Mouse (Mus musculus) frontal cortex, postnatal 10 days (tissue): ENCODE measurements at regions not wholly inside any gene's neighbourhood (a gene's known extent, or its start where the extent isn't known, plus 50 kb on each side); places are given as distances from the start of the nearest gene placed in this dataset.

Experiments used
- DNase-seq, 2 experiments: peaks; one replicate each; pipeline ENCODE4 v3.0.0; 2022; ENCODE audit warnings: low spot score in 2 of 2, mixed read lengths in 1 of 2

DNA sequence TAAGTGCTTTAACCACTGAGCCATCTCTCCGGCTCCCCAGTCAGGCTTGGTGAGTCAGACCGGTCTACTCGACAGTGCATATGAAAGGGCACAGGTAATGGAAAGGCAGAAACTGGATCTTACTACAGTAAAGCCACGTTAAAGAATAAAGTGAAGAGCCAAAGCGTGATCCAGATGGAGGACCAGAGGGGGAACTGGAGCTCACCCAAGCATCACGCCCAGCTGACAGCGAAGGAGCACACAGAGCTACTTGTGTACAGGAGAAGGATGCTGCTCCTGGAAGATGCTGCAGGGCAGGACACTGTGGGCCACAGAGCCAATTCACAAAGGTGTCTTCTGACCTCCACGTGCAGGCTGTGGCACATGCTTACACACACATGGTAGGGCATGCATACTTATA, 96.7 kb upstream of the Ppp1r26 start:
- no peak for DNase-seq

DNA sequence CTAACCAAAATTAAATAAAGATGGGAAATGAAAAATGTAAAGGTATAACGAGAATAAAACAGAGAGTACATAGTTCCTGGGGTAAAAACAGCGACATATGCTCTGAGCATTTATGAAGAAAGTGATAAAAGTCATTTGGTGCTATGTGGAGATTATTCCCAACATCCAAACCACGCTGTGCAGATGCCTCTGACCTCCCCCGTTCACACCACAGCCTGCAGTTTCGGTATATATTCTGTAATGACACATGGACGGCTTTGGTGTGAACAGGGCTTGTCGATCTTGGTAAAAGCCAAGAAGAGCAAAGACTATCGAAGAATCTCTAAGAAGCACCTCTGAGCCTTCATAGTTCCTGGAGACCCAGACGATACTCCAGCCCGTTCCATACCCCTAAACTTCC, 95.2 kb upstream of the Ppp1r26 start:
- DNase-seq, result no peak

DNA sequence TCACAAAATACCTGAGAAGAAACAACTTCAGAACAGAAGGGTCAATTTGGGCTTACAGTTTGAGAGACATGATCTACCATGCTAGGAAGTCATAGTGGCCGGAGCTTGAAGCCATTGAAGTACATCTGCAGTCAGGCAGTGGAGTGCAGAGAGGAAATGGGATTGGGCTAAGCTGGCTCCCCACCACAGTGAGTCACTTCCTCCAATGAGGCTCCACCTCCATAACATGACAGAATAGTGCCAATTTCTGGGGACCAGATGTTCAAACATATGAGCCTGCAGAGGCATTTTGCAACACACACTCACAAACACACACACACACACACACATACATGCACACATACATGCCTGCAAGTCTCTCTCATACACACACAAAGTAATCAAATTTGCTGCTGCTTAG, 93.7 kb upstream of the Ppp1r26 start:
- DNase-seq, result no peak

DNA sequence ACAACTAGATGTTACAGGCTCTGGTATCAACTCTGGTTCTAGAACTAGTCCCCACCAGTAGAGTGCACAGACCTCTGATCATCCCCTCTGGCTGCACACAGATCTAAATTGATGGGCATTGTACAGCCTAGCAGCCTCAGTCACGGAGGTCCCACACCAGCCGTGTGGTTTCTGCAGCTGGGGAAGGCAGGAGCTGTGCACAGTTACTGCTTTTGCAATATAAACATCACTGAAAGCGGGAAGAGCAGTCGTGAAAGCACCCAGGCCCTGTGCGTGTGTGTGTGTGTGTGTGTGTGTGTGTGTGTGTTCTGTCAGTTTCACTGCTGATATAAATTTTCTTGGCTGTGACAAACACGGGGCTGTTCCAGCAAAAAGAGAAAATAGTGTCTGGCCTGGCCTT, 84.4 kb upstream of the Ppp1r26 start:
- no peak for DNase-seq

DNA sequence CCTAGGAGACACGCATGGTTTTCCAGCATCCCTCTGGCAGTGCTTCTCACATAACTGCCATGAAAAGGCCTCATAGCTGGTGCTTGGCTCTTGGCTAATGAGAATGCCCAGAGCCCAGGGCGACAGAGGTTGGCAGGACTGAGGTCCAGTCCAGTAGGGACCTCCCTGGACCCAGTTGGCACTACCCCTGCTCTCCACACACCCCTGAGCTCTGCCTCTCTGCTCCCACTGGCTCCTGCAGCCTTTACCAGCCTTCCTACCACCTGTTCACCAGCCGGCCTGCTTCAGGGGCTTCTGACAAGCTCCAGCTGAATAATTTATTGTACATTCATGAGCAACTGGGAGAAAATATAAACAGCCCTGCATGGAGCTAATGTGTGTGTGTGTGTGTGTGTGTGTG, 82.0 kb upstream of the Ppp1r26 start:
- DNase-seq, result no peak

DNA sequence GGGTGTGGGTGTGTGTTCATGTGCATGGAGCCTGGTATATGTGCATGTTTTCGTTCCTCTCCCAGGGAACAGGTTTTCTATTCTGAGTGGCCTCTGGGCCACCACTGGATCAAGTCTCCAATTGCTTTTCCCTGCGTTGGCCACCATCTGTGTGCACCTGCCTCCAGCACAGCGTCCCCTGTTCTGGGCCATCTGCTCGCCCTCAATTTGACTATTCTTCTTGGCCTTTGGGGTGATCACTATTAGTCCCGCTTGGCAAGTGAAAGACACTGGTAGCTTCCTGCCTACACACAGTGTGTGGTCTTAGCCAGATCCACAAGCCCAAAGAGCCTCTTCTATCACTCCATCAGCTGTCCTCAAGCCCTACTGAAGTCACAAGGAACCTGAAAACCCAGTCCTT, 80.8 kb upstream of the Ppp1r26 start:
- no peak for DNase-seq

DNA sequence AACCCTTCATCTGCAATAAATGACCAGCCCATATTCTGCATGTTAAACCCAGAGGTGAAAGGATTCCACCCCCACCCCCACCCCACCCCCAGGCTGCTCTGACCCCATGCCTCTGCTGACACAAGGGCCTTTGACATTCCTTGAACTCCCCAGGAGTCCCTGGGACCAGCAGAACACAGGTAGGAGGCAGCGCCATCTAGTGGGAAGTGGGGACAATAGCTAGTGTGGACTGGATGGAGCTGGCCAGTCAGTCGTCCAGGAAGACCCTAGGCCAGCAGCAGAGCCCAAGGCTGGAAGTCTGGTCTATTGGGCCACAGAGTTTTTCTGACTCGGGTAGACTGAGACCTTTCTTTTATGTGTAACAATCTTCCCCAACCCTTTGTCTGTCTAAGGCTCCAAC, 71.8 kb upstream of the Ppp1r26 start:
- peak in 1 of 2 experiments; percentile 42 for DNase-seq

DNA sequence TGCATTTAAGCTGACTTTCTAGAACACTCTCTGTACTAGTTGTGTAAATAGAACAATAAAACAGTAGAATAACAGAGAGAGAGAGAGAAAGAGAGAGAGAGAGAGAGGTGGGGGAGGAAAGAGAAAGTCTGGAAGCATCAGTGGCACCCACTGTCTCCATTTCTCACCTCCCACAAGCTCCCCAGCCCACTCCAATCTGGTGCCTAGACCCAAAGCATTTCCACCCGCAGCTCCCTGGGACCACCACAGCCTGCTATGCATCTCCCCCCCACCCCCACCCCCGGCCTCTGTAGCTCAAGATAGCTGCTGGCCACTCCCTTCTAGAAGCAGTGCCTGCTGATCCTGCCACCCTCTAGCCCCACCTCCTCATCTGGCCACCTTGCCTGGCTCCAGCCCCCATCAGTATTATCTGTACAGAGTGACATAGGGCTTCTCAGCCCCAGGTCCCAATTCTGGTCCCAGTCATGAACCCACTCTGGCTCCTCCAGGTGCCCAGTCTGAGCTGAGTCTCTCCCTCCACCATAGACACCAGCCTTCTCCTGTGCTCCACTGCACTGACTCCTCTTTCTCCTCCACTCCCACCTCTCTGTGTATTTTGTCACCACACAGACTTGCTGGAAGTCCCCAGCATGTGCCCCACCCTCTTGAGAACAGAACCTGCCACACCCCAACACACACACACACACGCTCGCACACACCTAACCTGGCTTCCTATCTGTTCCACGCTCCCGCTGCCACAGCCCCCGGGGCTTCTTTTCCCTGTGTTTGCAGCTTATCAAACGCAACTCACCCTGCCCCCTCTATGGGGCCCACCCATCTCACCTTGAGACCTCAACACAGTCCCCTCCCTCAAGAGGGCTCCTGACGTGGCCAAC, 68.4 kb upstream of the Ppp1r26 start:
- no peak for DNase-seq

DNA sequence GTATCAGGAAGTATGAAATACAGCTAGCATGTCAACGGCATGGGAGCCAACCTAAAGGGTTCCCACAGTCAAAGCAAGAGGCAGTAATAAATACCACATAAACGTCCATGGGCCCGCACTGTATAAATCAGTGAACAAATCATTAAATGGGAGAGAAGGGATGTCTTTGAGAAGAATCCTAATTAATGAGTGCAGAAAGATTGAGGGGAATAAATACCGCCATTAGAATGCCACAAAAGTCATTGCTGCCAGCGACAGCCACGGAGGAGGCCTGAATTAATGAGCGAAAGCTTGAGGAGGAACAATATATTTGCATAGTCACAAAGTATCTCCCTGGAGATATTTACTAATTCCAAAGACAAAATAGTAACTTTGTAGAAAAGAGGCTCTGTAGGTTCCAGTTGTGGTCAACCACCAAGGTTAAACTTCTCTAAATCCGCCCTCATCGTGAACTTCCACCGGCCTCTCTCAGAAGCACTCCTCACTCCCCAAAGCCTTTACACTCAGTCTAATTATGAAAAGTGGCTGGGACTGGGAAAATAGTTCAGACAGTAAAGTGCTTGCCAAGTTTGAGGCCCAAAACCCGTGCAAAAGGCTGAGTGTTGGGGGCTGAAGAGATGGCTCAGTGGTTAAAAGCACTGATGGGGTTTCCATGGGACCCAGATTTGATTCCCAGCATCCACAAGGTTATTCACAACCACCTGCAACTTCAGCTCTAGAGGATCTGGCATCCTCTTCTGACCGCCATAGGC, 64.4 kb upstream of the Ppp1r26 start:
- no peak for DNase-seq

DNA sequence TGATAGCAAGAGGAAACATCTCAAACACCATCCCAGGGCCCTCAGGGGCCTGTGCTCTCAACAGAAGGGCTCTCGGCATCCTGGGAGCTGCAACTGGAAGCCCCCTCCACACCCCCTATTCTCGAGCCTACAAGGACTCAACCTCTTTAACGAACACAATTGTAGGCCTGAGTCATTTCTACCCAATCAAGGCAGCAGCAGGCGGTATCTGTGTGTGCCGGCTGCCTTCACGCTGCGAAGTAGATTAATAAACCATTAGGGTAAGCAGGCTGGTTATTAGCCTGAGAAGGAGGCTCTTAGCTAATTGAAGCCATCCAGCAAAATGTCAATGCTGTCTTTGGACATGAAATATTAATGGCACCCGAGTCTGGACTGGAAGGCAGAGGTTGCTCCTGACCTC, 61.7 kb upstream of the Ppp1r26 start:
- DNase-seq, result no peak

DNA sequence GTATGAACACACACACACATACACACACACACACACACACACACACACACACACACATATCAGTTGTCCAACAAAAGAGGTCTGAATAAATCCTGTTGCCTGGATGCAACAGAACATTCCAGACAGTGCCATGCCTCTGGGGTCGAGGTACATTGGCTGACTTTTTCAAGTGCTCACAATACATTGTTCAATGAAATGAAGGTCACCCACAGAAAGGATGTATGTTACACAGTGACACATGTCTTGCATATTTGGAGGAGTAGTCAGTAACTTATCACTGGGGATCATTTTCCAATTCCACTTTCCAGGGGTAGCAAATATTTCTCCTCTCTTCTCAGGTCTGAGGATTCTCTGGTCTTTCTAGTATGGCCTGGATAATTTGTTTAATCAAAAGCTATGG, 59.8 kb upstream of the Ppp1r26 start:
- DNase-seq, result no peak

DNA sequence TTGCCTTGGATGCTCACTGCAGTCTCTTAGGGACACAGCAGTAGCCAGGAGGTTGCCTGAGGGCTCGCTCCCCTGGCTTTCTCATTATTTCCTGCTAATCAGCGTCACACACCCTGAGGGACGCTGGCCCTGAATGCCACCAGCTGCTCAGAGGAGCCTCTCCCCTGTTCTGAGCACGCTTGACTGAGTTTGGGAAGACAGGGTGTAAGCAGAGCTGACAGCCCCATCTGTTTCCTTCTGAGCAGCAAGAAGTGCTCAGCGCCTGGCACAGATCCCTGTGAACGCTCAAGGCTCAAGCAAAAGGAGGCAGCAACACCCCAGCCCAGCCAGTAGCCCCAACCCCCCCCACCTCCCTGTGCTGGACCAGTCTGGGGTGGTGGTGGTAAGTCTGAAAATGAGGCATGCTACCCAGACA, 59.2 kb upstream of the Ppp1r26 start:
- DNase-seq, result peak; percentile 64 to 78

DNA sequence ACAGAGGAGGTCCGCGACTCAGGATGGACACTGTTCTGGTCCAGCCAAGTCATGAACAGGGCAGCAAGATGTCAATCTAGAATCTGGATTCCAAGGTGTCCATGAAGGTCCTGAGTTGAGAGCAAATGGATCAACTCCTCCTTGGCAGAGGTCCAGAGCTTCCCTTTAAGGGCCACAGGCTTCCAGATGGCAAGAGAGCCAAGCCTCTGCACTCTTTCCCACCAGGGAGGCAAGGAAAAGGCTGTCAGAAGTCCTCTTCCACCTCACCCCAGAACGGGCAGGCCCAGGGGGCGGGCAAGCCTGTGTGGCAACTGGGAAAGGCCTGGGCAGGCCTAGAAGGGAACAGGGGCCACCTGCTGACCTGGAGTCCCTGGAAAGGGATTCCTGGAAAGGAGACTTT, 58.7 kb upstream of the Ppp1r26 start:
- DNase-seq, result no peak

DNA sequence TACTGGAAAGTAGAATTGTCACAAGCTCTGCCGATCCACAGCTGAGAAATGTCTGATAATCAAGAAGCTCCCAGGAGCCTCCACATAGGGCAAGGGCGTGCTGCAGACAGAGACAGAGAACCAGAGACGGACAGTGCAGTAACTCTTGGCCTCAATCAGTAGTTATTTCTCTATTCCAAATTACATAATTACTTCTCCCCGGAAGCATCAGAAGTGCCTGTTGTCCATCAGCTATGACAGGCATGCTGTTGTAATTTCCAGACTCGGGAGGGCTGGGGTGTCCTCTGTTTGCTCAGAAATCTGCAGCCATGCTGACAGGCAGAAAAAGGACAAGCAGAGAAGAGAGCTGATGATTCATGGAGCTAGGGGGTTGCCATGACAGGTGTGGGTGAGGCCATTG, 56.9 kb upstream of the Ppp1r26 start:
- no peak for DNase-seq

DNA sequence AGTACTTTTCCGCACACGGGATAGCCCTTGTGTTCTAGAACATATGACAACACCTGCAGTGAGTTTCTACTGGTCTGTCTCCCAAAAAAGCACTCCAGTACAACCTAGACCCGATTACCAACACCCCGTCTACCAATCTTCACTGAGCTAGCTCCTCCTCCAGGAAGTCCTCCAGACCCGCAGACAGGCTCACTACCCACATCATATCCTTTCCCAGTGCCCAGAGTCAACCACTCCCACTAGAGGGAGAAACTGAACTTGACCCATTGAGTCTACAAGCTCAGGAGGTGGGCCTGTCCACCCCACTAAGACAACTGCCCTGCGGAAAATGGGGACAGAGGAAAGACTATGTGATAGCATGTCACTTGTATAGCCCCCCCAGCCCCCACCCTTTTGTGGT, 51.2 kb upstream of the Ppp1r26 start:
- DNase-seq, result no peak
